Mouse (Mus musculus): Measurements from ENCODE around the gene Mtif3. TPM values are rescaled to one million over a fixed set of nuclear protein-coding genes. Genes with fewer than 3 reads are reported as not detected.

Gene Mtif3
- total and polyA plus RNA-seq, 3 experiments = 15.2 to 26.7 (median 25.6) TPM

DNA sequence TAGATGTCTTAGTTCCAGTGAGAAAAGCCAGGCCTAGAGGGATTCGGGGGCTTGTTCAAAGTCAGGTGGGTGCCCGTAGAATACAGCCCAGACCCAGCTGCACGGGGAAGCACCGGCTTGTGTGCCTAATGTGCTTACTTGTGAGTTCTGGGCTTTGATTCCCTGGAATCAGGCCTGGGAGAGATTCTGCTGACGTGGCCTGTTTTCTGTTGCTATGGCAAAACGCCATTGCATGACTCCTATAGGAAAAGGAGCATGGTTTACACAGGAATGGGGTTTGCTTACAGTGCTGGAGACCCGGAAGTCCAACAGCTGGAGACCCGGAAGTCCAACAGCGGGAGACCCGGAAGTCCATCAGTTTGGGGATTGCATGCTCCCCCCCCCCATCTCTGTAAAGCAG, 24.0 kb upstream of the Mtif3 start:
- H3K9me3 ChIP-seq (replicated peaks; ENCODE audit: low read length) = no peaks in the 10 kb centered on the region
- no peaks in the 10 kb centered on the region for H3K79me2 ChIP-seq (replicated peaks; ENCODE audit: control insufficient read depth, extremely low read depth, insufficient read depth, poor library complexity, severe bottlenecking)
- H3K27ac ChIP-seq (ENCODE audit: insufficient read depth, low read depth) = no peak overlapping the region
- no peaks in the 10 kb centered on the region for H3K27me3 ChIP-seq (replicated peaks)
- no peaks in the 10 kb centered on the region for H3K36me3 ChIP-seq (replicated peaks in 1 of 2; ENCODE audit: control insufficient read depth in 1 of 2, insufficient read depth in 1 of 2, low read length in 1 of 2)
- H3K4me3 ChIP-seq (replicated peaks in 1 of 3; ENCODE audit: low read depth in 2 of 3, low read length in 2 of 3, poor library complexity in 1 of 3) = no peak overlapping the region
- TF ChIP-seq E2F4 (IDR thresholded peaks at IDR 0.05; ENCODE audit: insufficient replicate concordance, low read depth, low read length) (no peak), UBTF (IDR thresholded peaks at IDR 0.05; ENCODE audit: low read depth, low read length) (no peak), IRF4 (IDR thresholded peaks at IDR 0.05; ENCODE audit: low read depth, low read length) (no peak), SMC3 (IDR thresholded peaks at IDR 0.05; ENCODE audit: low read depth, low read length) (no peak), MEF2A (IDR thresholded peaks at IDR 0.05; ENCODE audit: borderline replicate concordance, low read depth, low read length) (no peak), PAX5 (IDR thresholded peaks at IDR 0.05; ENCODE audit: low read length) (no peak), MXI1 (IDR thresholded peaks at IDR 0.05; ENCODE audit: low read depth, low read length) (no peak), JUND (conservative IDR thresholded peaks at IDR 0.05; ENCODE audit: low read depth, low read length) (no peak), USF2 (conservative IDR thresholded peaks at IDR 0.05; ENCODE audit: low read depth, low read length) (no peak), HCFC1 (IDR thresholded peaks at IDR 0.05; ENCODE audit: low read depth, low read length) (no peak), MAFK (IDR thresholded peaks at IDR 0.05; ENCODE audit: insufficient replicate concordance, low read length) (no peak), ZC3H11A (IDR thresholded peaks at IDR 0.05; ENCODE audit: low read depth, low read length) (no peak), CTCF (conservative IDR thresholded peaks at IDR 0.05 in 1 of 2, IDR thresholded peaks at IDR 0.05 in 1 of 2; ENCODE audit: low read depth in 2 of 2, low read length in 2 of 2) (no peak), EP300 (IDR thresholded peaks at IDR 0.05; ENCODE audit: low read length) (no peak), POLR2A (IDR thresholded peaks at IDR 0.05; ENCODE audit: low read depth, low read length) (no peak)
- dilution Hi-C loops (cut with MboI; ENCODE audit: extremely low pct_ligation_motif_present, extremely low pct_unique_long_range_greater_than_20kb, low sequenced_read_pairs) (no loop called here), in situ Hi-C loops (cut with MboI; ENCODE audit: low pct_ligation_motif_present, low pct_unique_long_range_greater_than_20kb, low sequenced_read_pairs) (no loop called here)
- H3K4me1 ChIP-seq (ENCODE audit: control insufficient read depth in 1 of 2, insufficient read depth in 2 of 2) = no peaks in the 10 kb centered on the region; a peak in 1 of 4 replicates
- no peak overlapping the region for H3K4me2 ChIP-seq (ENCODE audit: insufficient read depth, low read depth, poor library complexity, severe bottlenecking)
- no peak overlapping the region for H3K9ac ChIP-seq (ENCODE audit: insufficient read depth, low read depth)
- no peak for DNase-seq (ENCODE audit: extremely low read depth)

GRCm38 (mm10) chr5:146985725-146986433, 22.3 kb upstream of the Mtif3 start:
- H3K4me1 ChIP-seq (ENCODE audit: control insufficient read depth in 1 of 2, insufficient read depth in 2 of 2) = no peaks in the 10 kb centered on the region; a peak in 1 of 4 replicates
- no peak overlapping the region for H3K27ac ChIP-seq (ENCODE audit: insufficient read depth, low read depth)
- H3K27me3 ChIP-seq (replicated peaks) = peaks cover 2% of the 10 kb centered on the region
- TF ChIP-seq POLR2A (IDR thresholded peaks at IDR 0.05; ENCODE audit: low read depth, low read length) (no peak), UBTF (IDR thresholded peaks at IDR 0.05; ENCODE audit: low read depth, low read length) (no peak), ELF1 (IDR thresholded peaks at IDR 0.05; ENCODE audit: low read depth, low read length) (no peak), ZC3H11A (IDR thresholded peaks at IDR 0.05; ENCODE audit: low read depth, low read length) (no peak), HCFC1 (IDR thresholded peaks at IDR 0.05; ENCODE audit: low read depth, low read length) (no peak), PAX5 (IDR thresholded peaks at IDR 0.05; ENCODE audit: low read length) (no peak), BHLHE40 (IDR thresholded peaks at IDR 0.05; ENCODE audit: low read depth, low read length) (no peak)
- no peak overlapping the region for H3K4me2 ChIP-seq (ENCODE audit: insufficient read depth, low read depth, poor library complexity, severe bottlenecking)
- DNase-seq (ENCODE audit: extremely low read depth) = no peak
- H3K4me3 ChIP-seq (replicated peaks in 1 of 3; ENCODE audit: low read depth in 2 of 3, low read length in 2 of 3, poor library complexity in 1 of 3) = no peak overlapping the region
- no peaks in the 10 kb centered on the region for H3K36me3 ChIP-seq (replicated peaks in 1 of 2; ENCODE audit: control insufficient read depth in 1 of 2, insufficient read depth in 1 of 2, low read length in 1 of 2)
- no peak overlapping the region for H3K9ac ChIP-seq (ENCODE audit: insufficient read depth, low read depth)
- H3K9me3 ChIP-seq (replicated peaks; ENCODE audit: low read length) = no peaks in the 10 kb centered on the region
- dilution Hi-C loops (cut with MboI; ENCODE audit: extremely low pct_ligation_motif_present, extremely low pct_unique_long_range_greater_than_20kb, low sequenced_read_pairs) = no loop called here
- in situ Hi-C loops (cut with MboI; ENCODE audit: low pct_ligation_motif_present, low pct_unique_long_range_greater_than_20kb, low sequenced_read_pairs) = no loop called here
- H3K79me2 ChIP-seq (replicated peaks; ENCODE audit: control insufficient read depth, extremely low read depth, insufficient read depth, poor library complexity, severe bottlenecking) = no peaks in the 10 kb centered on the region
